Mouse (Mus musculus): ENCODE data around the gene Grin2b.

DNA sequence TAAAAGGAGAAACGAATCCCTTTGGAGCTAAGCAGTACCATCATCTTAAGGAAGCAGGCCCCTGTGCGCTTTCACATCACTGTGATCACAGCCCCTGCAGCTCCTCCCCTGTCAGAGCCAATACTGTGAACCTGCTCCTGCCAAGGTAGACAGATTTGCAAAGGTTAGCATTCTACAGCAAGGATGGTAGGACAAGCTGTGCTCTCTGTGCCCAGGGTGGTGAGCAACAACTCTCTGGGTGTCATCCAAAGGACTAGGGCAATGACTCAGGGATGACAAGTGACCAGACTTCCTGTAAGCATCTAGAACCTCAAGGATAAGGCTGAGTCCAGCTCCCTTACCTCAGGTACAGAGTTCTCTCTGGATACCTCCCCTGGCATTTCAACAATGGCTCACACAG lies 451.6 kb downstream of the Grin2b start:
- TF ChIP-seq CTCF (IDR thresholded peaks at IDR 0.05; ENCODE audit: low read depth) (no peak), EP300 (IDR thresholded peaks at IDR 0.05; ENCODE audit: low read depth) (no peak)

Measured in liver, postnatal 0 days (tissue).